Mouse (Mus musculus): ENCODE results near the gene Tctex1d1. TPM values are rescaled to one million over a fixed set of nuclear protein-coding genes. Genes with fewer than 3 reads are reported as not detected.

The Tctex1d1 gene
- polyA plus RNA-seq, 1 experiment from 2014 or later = 0.58 TPM

- no peak for ATAC-seq (ENCODE audit: low FRiP score, low TSS enrichment)
- Histone ChIP-seq H3K36me3 (ENCODE audit: control insufficient read depth, insufficient read depth, low read length) (no peaks in the 10 kb centered on the region), H3K9ac (ENCODE audit: low read depth, low read length) (no peak overlapping the region), H3K4me3 (ENCODE audit: low read length) (no peak overlapping the region), H3K4me2 (replicated peaks; ENCODE audit: low read depth, low read length) (no peak overlapping the region), H3K27me3 (ENCODE audit: control insufficient read depth, insufficient read depth, low read length) (no peaks in the 10 kb centered on the region), H3K27ac (ENCODE audit: low read depth, low read length) (no peak overlapping the region), H3K4me1 (ENCODE audit: control insufficient read depth, insufficient read depth, low read length) (no peaks in the 10 kb centered on the region), H3K9me3 (ENCODE audit: control insufficient read depth, low read length) (no peaks in the 10 kb centered on the region)
- 70% methylated on average over 3 of the region's 3 CpGs for WGBS
These were observed 13.3 kb downstream of the Tctex1d1 start for GRCm38 (mm10) chr4:102991685-102992084.

GRCm38 (mm10) chr4:103004681-103005080 lies 26.3 kb downstream of the Tctex1d1 start:
- Histone ChIP-seq H3K9me3 (ENCODE audit: control insufficient read depth, low read length) (no peaks in the 10 kb centered on the region), H3K4me1 (ENCODE audit: control insufficient read depth, insufficient read depth, low read length) (peaks cover 5% of the 10 kb centered on the region; the same call in 1 of the 2 replicates), H3K4me2 (replicated peaks; ENCODE audit: low read depth, low read length) (no peak overlapping the region), H3K27me3 (ENCODE audit: control insufficient read depth, insufficient read depth, low read length) (no peaks in the 10 kb centered on the region), H3K27ac (ENCODE audit: low read depth, low read length) (no peak overlapping the region), H3K36me3 (ENCODE audit: control insufficient read depth, insufficient read depth, low read length) (no peaks in the 10 kb centered on the region), H3K9ac (ENCODE audit: low read depth, low read length) (no peak overlapping the region), H3K4me3 (ENCODE audit: low read length) (no peak overlapping the region)
- no peak for ATAC-seq (ENCODE audit: low FRiP score, low TSS enrichment)
- 93% methylated on average over 4 of the region's 4 CpGs for WGBS

- no peaks in the 10 kb centered on the region for H3K9me3 ChIP-seq (ENCODE audit: control insufficient read depth, low read length)
- peaks cover 5% of the 10 kb centered on the region; the same call in 1 of the 2 replicates for H3K4me1 ChIP-seq (ENCODE audit: control insufficient read depth, insufficient read depth, low read length)
- WGBS = 53% methylated on average over 15 of the region's 15 CpGs
- H3K9ac ChIP-seq (ENCODE audit: low read depth, low read length) = no peak overlapping the region
- no peak for ATAC-seq (ENCODE audit: low FRiP score, low TSS enrichment)
- H3K27ac ChIP-seq (ENCODE audit: low read depth, low read length) = no peak overlapping the region
- no peak overlapping the region for H3K4me2 ChIP-seq (replicated peaks; ENCODE audit: low read depth, low read length)
- no peak overlapping the region for H3K4me3 ChIP-seq (ENCODE audit: low read length)
- no peaks in the 10 kb centered on the region for H3K27me3 ChIP-seq (ENCODE audit: control insufficient read depth, insufficient read depth, low read length)
- no peaks in the 10 kb centered on the region for H3K36me3 ChIP-seq (ENCODE audit: control insufficient read depth, insufficient read depth, low read length)
These were observed 27.0 kb downstream of the Tctex1d1 start for GRCm38 (mm10) chr4:103005190-103005945.

GRCm38 (mm10) chr4:103006266-103006665 lies 27.9 kb downstream of the Tctex1d1 start:
- ATAC-seq (ENCODE audit: low FRiP score, low TSS enrichment) = no peak
- Histone ChIP-seq H3K27ac (ENCODE audit: low read depth, low read length) (no peak overlapping the region), H3K27me3 (ENCODE audit: control insufficient read depth, insufficient read depth, low read length) (no peaks in the 10 kb centered on the region), H3K4me2 (replicated peaks; ENCODE audit: low read depth, low read length) (no peak overlapping the region), H3K4me3 (ENCODE audit: low read length) (no peak overlapping the region), H3K4me1 (ENCODE audit: control insufficient read depth, insufficient read depth, low read length) (peaks cover 5% of the 10 kb centered on the region; the same call in 1 of the 2 replicates), H3K9ac (ENCODE audit: low read depth, low read length) (no peak overlapping the region), H3K9me3 (ENCODE audit: control insufficient read depth, low read length) (no peaks in the 10 kb centered on the region), H3K36me3 (ENCODE audit: control insufficient read depth, insufficient read depth, low read length) (no peaks in the 10 kb centered on the region)
- WGBS = 80% methylated on average over 5 of the region's 5 CpGs

GRCm38 (mm10) chr4:103006943-103007418 lies 28.6 kb downstream of the Tctex1d1 start:
- no peaks in the 10 kb centered on the region for H3K27me3 ChIP-seq (ENCODE audit: control insufficient read depth, insufficient read depth, low read length)
- no peaks in the 10 kb centered on the region for H3K9me3 ChIP-seq (ENCODE audit: control insufficient read depth, low read length)
- no peaks in the 10 kb centered on the region for H3K36me3 ChIP-seq (ENCODE audit: control insufficient read depth, insufficient read depth, low read length)
- H3K4me1 ChIP-seq (ENCODE audit: control insufficient read depth, insufficient read depth, low read length) = peaks cover 5% of the 10 kb centered on the region; the same call in 1 of the 2 replicates
- H3K4me3 ChIP-seq (ENCODE audit: low read length) = no peak overlapping the region
- ATAC-seq (ENCODE audit: low FRiP score, low TSS enrichment) = peak; percentile 32; the same call in 1 of the 2 replicates
- H3K27ac ChIP-seq (ENCODE audit: low read depth, low read length) = no peak overlapping the region
- no peak overlapping the region for H3K9ac ChIP-seq (ENCODE audit: low read depth, low read length)
- 30% methylated on average over 4 of the region's 4 CpGs for WGBS
- H3K4me2 ChIP-seq (replicated peaks; ENCODE audit: low read depth, low read length) = no peak overlapping the region

GRCm38 (mm10) chr4:103010734-103011133 lies 32.3 kb downstream of the Tctex1d1 start:
- H3K4me1 ChIP-seq (ENCODE audit: control insufficient read depth, insufficient read depth, low read length) = peaks cover 10% of the 10 kb centered on the region
- ATAC-seq (ENCODE audit: low FRiP score, low TSS enrichment) = no peak
- no peak overlapping the region for H3K9ac ChIP-seq (ENCODE audit: low read depth, low read length)
- H3K27me3 ChIP-seq (ENCODE audit: control insufficient read depth, insufficient read depth, low read length) = no peaks in the 10 kb centered on the region
- H3K4me3 ChIP-seq (ENCODE audit: low read length) = no peak overlapping the region
- no peak overlapping the region for H3K27ac ChIP-seq (ENCODE audit: low read depth, low read length)
- H3K4me2 ChIP-seq (replicated peaks; ENCODE audit: low read depth, low read length) = no peak overlapping the region
- 84% methylated on average over 4 of the region's 4 CpGs for WGBS
- H3K9me3 ChIP-seq (ENCODE audit: control insufficient read depth, low read length) = no peaks in the 10 kb centered on the region
- H3K36me3 ChIP-seq (ENCODE audit: control insufficient read depth, insufficient read depth, low read length) = no peaks in the 10 kb centered on the region

GRCm38 (mm10) chr4:103011823-103012222 lies 33.4 kb downstream of the Tctex1d1 start:
- no peak overlapping the region for H3K4me2 ChIP-seq (replicated peaks; ENCODE audit: low read depth, low read length)
- H3K36me3 ChIP-seq (ENCODE audit: control insufficient read depth, insufficient read depth, low read length) = no peaks in the 10 kb centered on the region
- ATAC-seq (ENCODE audit: low FRiP score, low TSS enrichment) = no peak; the same call in 1 of the 2 replicates
- H3K27ac ChIP-seq (ENCODE audit: low read depth, low read length) = no peak overlapping the region
- H3K9ac ChIP-seq (ENCODE audit: low read depth, low read length) = no peak overlapping the region
- H3K9me3 ChIP-seq (ENCODE audit: control insufficient read depth, low read length) = no peaks in the 10 kb centered on the region
- no peaks in the 10 kb centered on the region for H3K27me3 ChIP-seq (ENCODE audit: control insufficient read depth, insufficient read depth, low read length)
- no peak overlapping the region for H3K4me3 ChIP-seq (ENCODE audit: low read length)
- WGBS = 32% methylated on average over 7 of the region's 7 CpGs
- peaks cover 9% of the 10 kb centered on the region for H3K4me1 ChIP-seq (ENCODE audit: control insufficient read depth, insufficient read depth, low read length)

GRCm38 (mm10) chr4:103013490-103013889 lies 35.1 kb downstream of the Tctex1d1 start:
- Histone ChIP-seq H3K4me2 (replicated peaks; ENCODE audit: low read depth, low read length) (no peak overlapping the region; the same call in 1 of the 2 replicates), H3K9me3 (ENCODE audit: control insufficient read depth, low read length) (no peaks in the 10 kb centered on the region), H3K27me3 (ENCODE audit: control insufficient read depth, insufficient read depth, low read length) (no peaks in the 10 kb centered on the region), H3K36me3 (ENCODE audit: control insufficient read depth, insufficient read depth, low read length) (no peaks in the 10 kb centered on the region), H3K4me3 (ENCODE audit: low read length) (no peak overlapping the region), H3K4me1 (ENCODE audit: control insufficient read depth, insufficient read depth, low read length) (peaks cover 6% of the 10 kb centered on the region; the same call in 1 of the 2 replicates), H3K27ac (ENCODE audit: low read depth, low read length) (no peak overlapping the region), H3K9ac (ENCODE audit: low read depth, low read length) (no peak overlapping the region)
- 18% methylated on average over 4 of the region's 4 CpGs for WGBS
- peak; percentile 68 for ATAC-seq (ENCODE audit: low FRiP score, low TSS enrichment)

GRCm38 (mm10) chr4:103026621-103027020 lies 48.2 kb downstream of the Tctex1d1 start, which contains the start of gene Insl5:
Gene Insl5 (minus strand): TSS chr4:103026842.
- Histone ChIP-seq H3K9ac (ENCODE audit: low read depth, low read length) (no peak within 1 kb of the TSS), H3K9me3 (ENCODE audit: control insufficient read depth, low read length) (no peaks in the 10 kb centered on the region), H3K36me3 (ENCODE audit: control insufficient read depth, insufficient read depth, low read length) (no peaks in the 10 kb centered on the region), H3K27ac (ENCODE audit: low read depth, low read length) (no peak within 1 kb of the TSS), H3K4me3 (ENCODE audit: low read length) (no peak within 1 kb of the TSS), H3K27me3 (ENCODE audit: control insufficient read depth, insufficient read depth, low read length) (no peaks in the 10 kb centered on the region), H3K4me1 (ENCODE audit: control insufficient read depth, insufficient read depth, low read length) (0 out of 2 replicates have a peak, but pooled peaks cover 2% of the 10 kb centered on the region), H3K4me2 (replicated peaks; ENCODE audit: low read depth, low read length) (no peak within 1 kb of the TSS)
- ATAC-seq (ENCODE audit: low FRiP score, low TSS enrichment) = no peak
- 84% methylated on average over 4 of the region's 4 CpGs for WGBS

Measured in kidney, embryonic 14.5 days (tissue).